Mouse (Mus musculus): ENCODE data around the gene Syngr2.
"Not testable (repeated sequence)": the region's sequence is repeated elsewhere in the genome, so short reads cannot be mapped to it uniquely, and the experiment has no call there.

The Syngr2 gene

GRCm38 (mm10) chr11:117781199-117781821 lies 28.2 kb upstream of the Syngr2 start:
- DNase-seq (ENCODE audit: low read depth, low spot score) = no peak

- no peak for DNase-seq (ENCODE audit: low read depth, low spot score)
These were observed 27.3 kb upstream of the Syngr2 start, which contains the start of the genes Tmc8 and Tmc6 for GRCm38 (mm10) chr11:117781993-117782704. Gene Tmc8, plus strand, starts transcription at chr11:117782076. Gene Tmc6, minus strand, starts transcription at chr11:117782198.

- no peak for DNase-seq (ENCODE audit: low read depth, low spot score)
These were observed 26.8 kb upstream of the Syngr2 start for GRCm38 (mm10) chr11:117782705-117783034.

- DNase-seq (ENCODE audit: low read depth, low spot score) = no peak
These were observed 26.4 kb upstream of the Syngr2 start for GRCm38 (mm10) chr11:117783089-117783488.

GRCm38 (mm10) chr11:117783683-117784309 lies 25.7 kb upstream of the Syngr2 start:
- no peak for DNase-seq (ENCODE audit: low read depth, low spot score)

GRCm38 (mm10) chr11:117786294-117786693 lies 23.2 kb upstream of the Syngr2 start:
- peak; percentile 79 for DNase-seq (ENCODE audit: low read depth, low spot score)

- DNase-seq (ENCODE audit: low read depth, low spot score) = not testable (repeated sequence)
These were observed 21.0 kb upstream of the Syngr2 start for GRCm38 (mm10) chr11:117788481-117788880.

- no peak for DNase-seq (ENCODE audit: low read depth, low spot score)
These were observed 19.2 kb upstream of the Syngr2 start for GRCm38 (mm10) chr11:117790286-117790685.

- DNase-seq (ENCODE audit: low read depth, low spot score) = no peak
These were observed 18.6 kb upstream of the Syngr2 start for GRCm38 (mm10) chr11:117790703-117791440.

GRCm38 (mm10) chr11:117791441-117791761 lies 18.1 kb upstream of the Syngr2 start:
- no peak for DNase-seq (ENCODE audit: low read depth, low spot score)

GRCm38 (mm10) chr11:117792281-117792888 lies 17.1 kb upstream of the Syngr2 start:
- DNase-seq (ENCODE audit: low read depth, low spot score) = peak; percentile 89

- DNase-seq (ENCODE audit: low read depth, low spot score) = no peak
These were observed 15.4 kb upstream of the Syngr2 start for GRCm38 (mm10) chr11:117794035-117794551.

GRCm38 (mm10) chr11:117796954-117797353 lies 12.5 kb upstream of the Syngr2 start:
- no peak for DNase-seq (ENCODE audit: low read depth, low spot score)

- DNase-seq (ENCODE audit: low read depth, low spot score) = no peak
These were observed 11.8 kb upstream of the Syngr2 start, which contains the start of gene 6030468B19Rik for GRCm38 (mm10) chr11:117797511-117798159. Gene 6030468B19Rik, plus strand, starts transcription at chr11:117797660.

GRCm38 (mm10) chr11:117798160-117798541 lies 11.3 kb upstream of the Syngr2 start:
- no peak for DNase-seq (ENCODE audit: low read depth, low spot score)

GRCm38 (mm10) chr11:117799174-117799573 lies 10.3 kb upstream of the Syngr2 start:
- DNase-seq (ENCODE audit: low read depth, low spot score) = no peak

- DNase-seq (ENCODE audit: low read depth, low spot score) = no peak
These were observed 9.4 kb upstream of the Syngr2 start for GRCm38 (mm10) chr11:117800038-117800437.

GRCm38 (mm10) chr11:117801650-117802049 lies 7.8 kb upstream of the Syngr2 start:
- no peak for DNase-seq (ENCODE audit: low read depth, low spot score)

GRCm38 (mm10) chr11:117803166-117803688 lies 6.2 kb upstream of the Syngr2 start:
- DNase-seq (ENCODE audit: low read depth, low spot score) = no peak

GRCm38 (mm10) chr11:117806781-117807180 lies 2.7 kb upstream of the Syngr2 start:
- DNase-seq (ENCODE audit: low read depth, low spot score) = no peak

Measured in WW6 (cell line).